Mouse (Mus musculus) CH12.LX (cell line): ENCODE measurements at regions not wholly inside any gene's neighbourhood (a gene's known extent, or its start where the extent isn't known, plus 50 kb on each side); places are given as distances from the start of the nearest gene placed in this dataset.

Source experiments
- DNase-seq: peaks from one replicate; pipeline ENCODE4 v3.0.0-alpha.2; 2013; ENCODE audit errors: extremely low read depth
- H3K27ac ChIP-seq: 2 replicates; pipeline ENCODE4 v1.5.1; 2012; ENCODE audit warnings: low read depth, mild to moderate bottlenecking, control low read depth, moderate library complexity; ENCODE audit not compliant: insufficient read depth
- H3K27me3 ChIP-seq: replicated peaks from 2 replicates; pipeline ENCODE3; 2012; ENCODE audit warnings: inconsistent platforms
- H3K36me3 ChIP-seq, 2 experiments: replicated peaks in 1 of 2; 2 replicates each; pipeline versions ENCODE3 to v1.6.1; 2012; ENCODE audit warnings: inconsistent platforms in 1 of 2, low read length in 1 of 2, mild to moderate bottlenecking in 1 of 2, mixed read lengths in 1 of 2, moderate library complexity in 1 of 2; ENCODE audit not compliant: control insufficient read depth in 1 of 2, insufficient read depth in 1 of 2
- H3K4me1 ChIP-seq, 2 experiments: 2 replicates each; pipeline ENCODE4 v1.6.1; 2012; ENCODE audit warnings: inconsistent platforms in 1 of 2, moderate library complexity in 1 of 2; ENCODE audit not compliant: insufficient read depth in 2 of 2, control insufficient read depth in 1 of 2
- H3K4me2 ChIP-seq: 2 replicates; pipeline ENCODE4 v1.6.1; 2012; ENCODE audit warnings: low read depth, mild to moderate bottlenecking, control low read depth; ENCODE audit not compliant: poor library complexity, insufficient read depth, severe bottlenecking
- H3K4me3 ChIP-seq, 3 experiments: fragments of 150-350 bp in 1 of 3; sonication (generic) in 1 of 3; replicated peaks in 1 of 3; 2 replicates each; pipeline versions ENCODE3 to v1.5.1; 2011 to 2012; ENCODE audit warnings: low read depth in 2 of 3, low read length in 2 of 3, mild to moderate bottlenecking in 2 of 3, moderate library complexity in 2 of 3, control low read depth in 1 of 3, improper control_type of control experiment in 1 of 3, inconsistent platforms in 1 of 3, mixed read lengths in 1 of 3; ENCODE audit not compliant: poor library complexity in 1 of 3
- H3K79me2 ChIP-seq: replicated peaks from 2 replicates; pipeline ENCODE4 v1.6.1; 2012; ENCODE audit warnings: mild to moderate bottlenecking, moderate library complexity; ENCODE audit not compliant: control insufficient read depth, poor library complexity, insufficient read depth, severe bottlenecking; ENCODE audit errors: extremely low read depth
- H3K9ac ChIP-seq: 2 replicates; pipeline ENCODE4 v1.6.1; 2012; ENCODE audit warnings: low read depth, mild to moderate bottlenecking, control low read depth, moderate library complexity; ENCODE audit not compliant: insufficient read depth
- H3K9me3 ChIP-seq: replicated peaks from 2 replicates; pipeline ENCODE3; 2012; ENCODE audit warnings: low read length, inconsistent platforms, mixed read lengths
- BHLHE40 ChIP-seq: IDR thresholded peaks from 2 replicates; pipeline ENCODE4 v1.6.1; 2011; ENCODE audit warnings: mild to moderate bottlenecking, low read depth, low read length, improper control_type of control experiment
- CHD2 ChIP-seq: IDR thresholded peaks from 2 replicates; pipeline ENCODE4 v1.6.1; 2011; ENCODE audit warnings: low read length, improper control_type of control experiment
- GABPA ChIP-seq: IDR thresholded peaks from 2 replicates; pipeline ENCODE4 v1.6.1; 2012; ENCODE audit warnings: low read depth, low read length, improper control_type of control experiment, inconsistent platforms; ENCODE audit not compliant: insufficient replicate concordance
- IRF4 ChIP-seq: IDR thresholded peaks from 2 replicates; pipeline ENCODE4 v1.6.1; 2014; ENCODE audit warnings: low read depth, mild to moderate bottlenecking, inconsistent platforms, low read length, improper control_type of control experiment
- JUN ChIP-seq: IDR thresholded peaks from 2 replicates; pipeline ENCODE4 v1.6.1; 2011; ENCODE audit warnings: low read depth, mild to moderate bottlenecking, low read length, improper control_type of control experiment, moderate library complexity; ENCODE audit not compliant: insufficient read depth
- JUND ChIP-seq: conservative IDR thresholded peaks from 2 replicates; pipeline ENCODE4 v1.6.1; 2011; ENCODE audit warnings: low read depth, low read length, improper control_type of control experiment
- MAFK ChIP-seq: IDR thresholded peaks from 2 replicates; pipeline ENCODE4 v1.6.1; 2011; ENCODE audit warnings: low read length, improper control_type of control experiment; ENCODE audit not compliant: insufficient replicate concordance
- MAX ChIP-seq: IDR thresholded peaks from 2 replicates; pipeline ENCODE4 v1.6.1; 2011; ENCODE audit warnings: low read length, improper control_type of control experiment
- MEF2A ChIP-seq: IDR thresholded peaks from 2 replicates; pipeline ENCODE4 v1.6.1; 2014; ENCODE audit warnings: low read depth, mild to moderate bottlenecking, inconsistent platforms, low read length, improper control_type of control experiment, borderline replicate concordance
- MYC ChIP-seq: IDR thresholded peaks from 2 replicates; pipeline ENCODE4 v1.6.1; 2011; ENCODE audit warnings: low read depth, mild to moderate bottlenecking, improper control_type of control experiment, low read length
- NELFE ChIP-seq: IDR thresholded peaks from 2 replicates; pipeline ENCODE4 v1.6.1; 2011; ENCODE audit warnings: low read depth, low read length, improper control_type of control experiment
- NRF1 ChIP-seq: IDR thresholded peaks from 2 replicates; pipeline ENCODE4 v1.6.1; 2014; ENCODE audit warnings: low read depth, mild to moderate bottlenecking, inconsistent platforms, low read length, improper control_type of control experiment, moderate library complexity
- POLR2AphosphoS2 ChIP-seq: IDR thresholded peaks from 2 replicates; pipeline ENCODE4 v1.6.1; 2011; ENCODE audit warnings: low read depth, low read length, improper control_type of control experiment
- RAD21 ChIP-seq: IDR thresholded peaks from 2 replicates; pipeline ENCODE4 v1.6.1; 2011; ENCODE audit warnings: low read depth, mild to moderate bottlenecking, low read length, improper control_type of control experiment, moderate library complexity
- RCOR1 ChIP-seq: conservative IDR thresholded peaks from 2 replicates; pipeline ENCODE4 v1.6.1; 2012; ENCODE audit warnings: low read depth, mild to moderate bottlenecking, inconsistent platforms, low read length, improper control_type of control experiment
- SMC3 ChIP-seq: IDR thresholded peaks from 2 replicates; pipeline ENCODE4 v1.6.1; 2011; ENCODE audit warnings: low read depth, low read length, improper control_type of control experiment
- UBTF ChIP-seq: IDR thresholded peaks from 2 replicates; pipeline ENCODE4 v1.6.1; 2012; ENCODE audit warnings: low read depth, mild to moderate bottlenecking, inconsistent platforms, low read length, improper control_type of control experiment, moderate library complexity
- USF2 ChIP-seq: conservative IDR thresholded peaks from 2 replicates; pipeline ENCODE4 v1.6.1; 2011; ENCODE audit warnings: low read depth, low read length, improper control_type of control experiment
- ZC3H11A ChIP-seq: IDR thresholded peaks from 2 replicates; pipeline ENCODE4 v1.6.1; 2012; ENCODE audit warnings: low read depth, mild to moderate bottlenecking, inconsistent platforms, low read length, improper control_type of control experiment
- ZKSCAN1 ChIP-seq: IDR thresholded peaks from 2 replicates; pipeline ENCODE4 v1.6.1; 2012; ENCODE audit warnings: low read depth, inconsistent platforms, low read length, improper control_type of control experiment, borderline replicate concordance
- dilution Hi-C: fragments of 300-500 bp; cut with MboI; formaldehyde crosslinking; loops from 2 replicates; pipeline ENCODE4 v1.14.3; 2020; ENCODE audit warnings: low sequenced_read_pairs; ENCODE audit not compliant: extremely low pct_unique_long_range_greater_than_20kb, extremely low pct_ligation_motif_present
- in situ Hi-C: fragments of 300-500 bp; cut with MboI; formaldehyde crosslinking; loops from 3 replicates; pipeline ENCODE4 v1.14.3; 2019; ENCODE audit warnings: low sequenced_read_pairs, low pct_ligation_motif_present, low pct_unique_long_range_greater_than_20kb, mixed read lengths

GRCm38 (mm10) chr11:22684576-22684975 lies 172.7 kb downstream of the Tmem17 start:
- Histone ChIP-seq H3K9ac (no peak overlapping the region), H3K27ac (no peak overlapping the region), H3K4me3 (no peak overlapping the region), H3K79me2 (no peaks in the 10 kb centered on the region), H3K4me2 (no peak overlapping the region), H3K27me3 (no peaks in the 10 kb centered on the region), H3K4me1 (no peaks in the 10 kb centered on the region), H3K36me3 (no peaks in the 10 kb centered on the region), H3K9me3 (peaks cover 2% of the 10 kb centered on the region)
- in situ Hi-C loops (no loop called here), dilution Hi-C loops (no loop called here)
- TF ChIP-seq USF2 (no peak), CHD2 (no peak), BHLHE40 (no peak), RAD21 (no peak), ZC3H11A (no peak), MAFK (no peak), GABPA (no peak), RCOR1 (no peak), MYC (no peak), UBTF (no peak), IRF4 (no peak), JUN (no peak), MAX (no peak), NRF1 (no peak)
- DNase-seq, result no peak

DNA sequence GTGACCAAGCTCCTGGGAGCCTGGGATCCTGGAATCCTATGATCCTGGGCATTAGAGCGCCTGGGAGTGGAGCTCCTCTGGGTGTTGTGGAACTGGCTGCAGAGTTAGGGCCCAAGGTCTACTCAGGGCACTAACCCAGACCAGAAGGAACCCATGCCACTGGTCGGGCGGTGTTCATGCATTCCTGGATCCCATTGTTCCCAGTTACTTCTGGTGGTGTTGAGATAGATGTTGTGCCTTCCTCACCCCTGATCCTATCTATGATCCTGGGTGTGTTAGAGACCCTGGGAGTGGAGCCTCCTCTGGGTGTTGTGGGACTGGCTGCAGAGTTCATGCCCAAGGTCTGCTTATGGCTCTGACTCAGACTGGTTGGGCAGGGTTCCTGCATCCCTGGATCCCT lies 169.9 kb downstream of the B3gnt2 start:
- H3K9ac ChIP-seq, result no peak overlapping the region
- no peaks in the 10 kb centered on the region for H3K36me3 ChIP-seq
- dilution Hi-C loops, result no loop called here
- H3K4me2 ChIP-seq, result no peak overlapping the region
- in situ Hi-C loops, result loop anchor here (5.0 kb wide), 3 partner anchors 66 to 261 kb away; no protein-coding TSS in a partner anchor
- peaks cover 15 to 39% of the 10 kb centered on the region in 2 experiments for H3K4me1 ChIP-seq
- peaks cover 9% of the 10 kb centered on the region for H3K9me3 ChIP-seq
- H3K4me3 ChIP-seq, result no peak overlapping the region
- TF ChIP-seq UBTF (no peak), BHLHE40 (no peak), ZKSCAN1 (no peak), POLR2AphosphoS2 (no peak), JUN (no peak), CHD2 (no peak), MYC (no peak), IRF4 (no peak), SMC3 (no peak), MEF2A (no peak), JUND (no peak), NELFE (no peak)
- no peaks in the 10 kb centered on the region for H3K27me3 ChIP-seq
- no peak for DNase-seq
- H3K79me2 ChIP-seq, result no peaks in the 10 kb centered on the region
- no peak overlapping the region for H3K27ac ChIP-seq
